16 mouse cellular contexts compared by ENCODE assay signal in genomic region chr4:118247323-118247722, GRCm38 (mm10). TPM values are rescaled to one million over a fixed set of nuclear protein-coding genes. Genes with fewer than 3 reads are reported as not detected.
DNase-seq lines count a peak whose midpoint lies in the region; ATAC-seq and TF ChIP-seq lines count a peak whose summit lies in the region.
"Had no signal": no experiment of that assay in that cellular context is flagged by ENCODE, and none has a peak within 500 bp of the region (broad histone marks: within the 10 kb centered on the region; RNA-seq: fewer than 3 reads in every experiment).

No protein-coding gene starts in this region.

- no peak for TF ChIP-seq EP300 in stomach, postnatal 0 days (optimal IDR thresholded peaks at IDR 0.05)

- H3K36me3 ChIP-seq in hindbrain, embryonic 13.5 days: peaks cover 86% of the 10 kb centered on the region
- H3K36me3 ChIP-seq in hindbrain, embryonic 14.5 days (replicated peaks; ENCODE audit: control insufficient read depth, insufficient read depth): peaks cover 86% of the 10 kb centered on the region
- H3K36me3 ChIP-seq in neural tube, embryonic 13.5 days: peaks cover 82% of the 10 kb centered on the region
- peaks cover 60% of the 10 kb centered on the region for H3K36me3 ChIP-seq in neural tube, embryonic 15.5 days
- H3K36me3 ChIP-seq in stomach, postnatal 0 days (ENCODE audit: control insufficient read depth, insufficient read depth, low read length): no peaks in the 10 kb centered on the region; the same call in 1 of the 2 replicates

- ATAC-seq in hindbrain, embryonic 13.5 days (ENCODE audit: low FRiP score): no peak
- ATAC-seq in hindbrain, embryonic 14.5 days (ENCODE audit: low FRiP score): no peak
- no peak for ATAC-seq in neural tube, embryonic 13.5 days (ENCODE audit: low read depth)
- ATAC-seq in neural tube, embryonic 15.5 days (ENCODE audit: low FRiP score): no peak
- ATAC-seq in stomach, postnatal 0 days (ENCODE audit: low FRiP score, low TSS enrichment): no peak; the same call in 1 of the 2 replicates

- H3K4me1 ChIP-seq in hindbrain, embryonic 13.5 days (replicated peaks): peaks cover 35% of the 10 kb centered on the region
- 0 out of 2 replicates have a peak, but pooled peaks cover 7% of the 10 kb centered on the region for H3K4me1 ChIP-seq in hindbrain, embryonic 14.5 days (replicated peaks; ENCODE audit: control insufficient read depth, insufficient read depth, low read length)
- H3K4me1 ChIP-seq in neural tube, embryonic 13.5 days (replicated peaks): peaks cover 42% of the 10 kb centered on the region
- peaks cover 12% of the 10 kb centered on the region for H3K4me1 ChIP-seq in neural tube, embryonic 15.5 days
- H3K4me1 ChIP-seq in stomach, postnatal 0 days (replicated peaks; ENCODE audit: control insufficient read depth, insufficient read depth): no peaks in the 10 kb centered on the region

- H3K9me3 ChIP-seq in hindbrain, embryonic 13.5 days: no peaks in the 10 kb centered on the region
- H3K9me3 ChIP-seq in hindbrain, embryonic 14.5 days (ENCODE audit: control insufficient read depth, low read length): no peaks in the 10 kb centered on the region
- no peaks in the 10 kb centered on the region for H3K9me3 ChIP-seq in neural tube, embryonic 13.5 days
- H3K9me3 ChIP-seq in neural tube, embryonic 15.5 days (replicated peaks): no peaks in the 10 kb centered on the region
- H3K9me3 ChIP-seq in stomach, postnatal 0 days (ENCODE audit: control insufficient read depth, low read length): no peaks in the 10 kb centered on the region
- H3K9me3 ChIP-seq: heart, embryonic 13.5 days; limb, embryonic 13.5 days; midbrain, embryonic 12.5 days; neural tube, embryonic 12.5 days had no signal

- no peak overlapping the region for H3K4me3 ChIP-seq in hindbrain, embryonic 13.5 days
- H3K4me3 ChIP-seq in hindbrain, embryonic 14.5 days (replicated peaks; ENCODE audit: low read length): no peak overlapping the region
- no peak overlapping the region for H3K4me3 ChIP-seq in neural tube, embryonic 13.5 days
- H3K4me3 ChIP-seq in neural tube, embryonic 15.5 days (replicated peaks): no peak overlapping the region
- no peak overlapping the region for H3K4me3 ChIP-seq in stomach, postnatal 0 days (ENCODE audit: low read depth, low read length)
- H3K4me3 ChIP-seq: heart, embryonic 13.5 days; layer of hippocampus, adult 2 months; limb, embryonic 13.5 days; midbrain, embryonic 12.5 days; neural tube, embryonic 12.5 days had no signal

- H3K9ac ChIP-seq in hindbrain, embryonic 13.5 days: no peak overlapping the region
- no peak overlapping the region for H3K9ac ChIP-seq in hindbrain, embryonic 14.5 days
- no peak overlapping the region for H3K9ac ChIP-seq in neural tube, embryonic 13.5 days
- no peak overlapping the region for H3K9ac ChIP-seq in neural tube, embryonic 15.5 days (replicated peaks)
- no peak overlapping the region for H3K9ac ChIP-seq in stomach, postnatal 0 days (ENCODE audit: low read length)
- H3K9ac ChIP-seq: heart, embryonic 13.5 days; limb, embryonic 13.5 days; lung, embryonic 14.5 days; midbrain, embryonic 12.5 days; neural tube, embryonic 12.5 days had no signal

- no peak for TF ChIP-seq CTCF in stomach, postnatal 0 days (IDR thresholded peaks at IDR 0.05; ENCODE audit: low read depth)

- no peak for DNase-seq in hindbrain, embryonic 14.5 days (ENCODE audit: low spot score)
- peak; percentile 52 for DNase-seq in adipocyte (ENCODE audit: low spot score)
- DNase-seq in stomach, postnatal 0 days (ENCODE audit: low spot score): no peak
- DNase-seq in kidney, postnatal 14 days: no peak
- DNase-seq: adrenal gland, postnatal 10 days; cerebellum, postnatal 14 days; lung, embryonic 14.5 days; right cerebral cortex, adult 18-20 months had no signal

- 76% methylated on average over 3 of the region's 3 CpGs for WGBS in hindbrain, embryonic 13.5 days
- 73% methylated on average over 3 of the region's 3 CpGs for WGBS in hindbrain, embryonic 14.5 days
- WGBS in neural tube, embryonic 13.5 days: 74% methylated on average over 3 of the region's 3 CpGs
- 70% methylated on average over 3 of the region's 3 CpGs for WGBS in neural tube, embryonic 15.5 days
- WGBS in stomach, postnatal 0 days: 62% methylated on average over 3 of the region's 3 CpGs

- no peaks in the 10 kb centered on the region for H3K27me3 ChIP-seq in hindbrain, embryonic 13.5 days
- no peaks in the 10 kb centered on the region for H3K27me3 ChIP-seq in hindbrain, embryonic 14.5 days (ENCODE audit: control insufficient read depth, insufficient read depth, low read length)
- no peaks in the 10 kb centered on the region for H3K27me3 ChIP-seq in neural tube, embryonic 13.5 days
- no peaks in the 10 kb centered on the region for H3K27me3 ChIP-seq in neural tube, embryonic 15.5 days (replicated peaks)
- H3K27me3 ChIP-seq in stomach, postnatal 0 days (ENCODE audit: control insufficient read depth, insufficient read depth, low read length): no peaks in the 10 kb centered on the region
- H3K27me3 ChIP-seq: heart, embryonic 13.5 days; limb, embryonic 13.5 days; midbrain, embryonic 12.5 days; neural tube, embryonic 12.5 days had no signal

- peak overlapping the region; percentile 61 for H3K27ac ChIP-seq in hindbrain, embryonic 13.5 days
- no peak overlapping the region for H3K27ac ChIP-seq in hindbrain, embryonic 14.5 days
- peak overlapping the region; percentile 9; the same call in 1 of the 2 replicates for H3K27ac ChIP-seq in neural tube, embryonic 13.5 days (replicated peaks)
- no peak overlapping the region for H3K27ac ChIP-seq in neural tube, embryonic 15.5 days (replicated peaks)
- peak overlapping the region; percentile 13; the same call in 1 of the 2 replicates for H3K27ac ChIP-seq in stomach, postnatal 0 days (replicated peaks)
- H3K27ac ChIP-seq: heart, embryonic 13.5 days; layer of hippocampus, adult 2 months; limb, embryonic 13.5 days; midbrain, embryonic 12.5 days; neural tube, embryonic 12.5 days had no signal

- no peak overlapping the region for H3K4me2 ChIP-seq in hindbrain, embryonic 13.5 days
- H3K4me2 ChIP-seq in hindbrain, embryonic 14.5 days (replicated peaks): no peak overlapping the region
- no peak overlapping the region for H3K4me2 ChIP-seq in neural tube, embryonic 13.5 days
- no peak overlapping the region for H3K4me2 ChIP-seq in neural tube, embryonic 15.5 days
- no peak overlapping the region for H3K4me2 ChIP-seq in stomach, postnatal 0 days (replicated peaks; ENCODE audit: low read depth)
- H3K4me2 ChIP-seq: heart, embryonic 13.5 days; limb, embryonic 13.5 days; lung, embryonic 14.5 days; midbrain, embryonic 12.5 days; neural tube, embryonic 12.5 days had no signal

RNA-seq across cellular contexts. Expression of gene Ptprf, which starts 43.9 kb away (rescaled TPM):
- polyA plus RNA-seq in hindbrain, embryonic 13.5 days (2015; fragmentation: Nextera tagmentation; extraction: Ambion mirVana): 79.7 and 82.0 TPM in 2 replicates
- polyA plus RNA-seq in hindbrain, embryonic 14.5 days (2014; fragmentation: Nextera tagmentation; extraction: Ambion mirVana): 67.1 and 68.2 TPM in 2 replicates
- 81.1 and 82.2 TPM in 2 replicates for polyA plus RNA-seq in neural tube, embryonic 13.5 days (2015; fragmentation: Nextera tagmentation; extraction: Ambion mirVana)
- polyA plus RNA-seq in neural tube, embryonic 15.5 days (2015; fragmentation: Nextera tagmentation; extraction: Ambion mirVana): 62.9 and 68.5 TPM in 2 replicates
- 30.1 and 34.1 TPM in 2 replicates for polyA plus RNA-seq in stomach, postnatal 0 days (2015; fragmentation: Nextera tagmentation; extraction: Ambion mirVana)

Comparison
In these comparisons a context has a peak if more than half of its experiments do, and no peak if none do; other contexts are left out.
1. H3K27ac ChIP-seq: peak in hindbrain, embryonic 13.5 days (single experiment), neural tube, embryonic 13.5 days (single experiment) and stomach, postnatal 0 days (single experiment); none in hindbrain, embryonic 14.5 days (single experiment) and neural tube, embryonic 15.5 days (single experiment).